Mouse (Mus musculus): Measurements from ENCODE around the gene Glb1l2. TPM values are rescaled to one million over a fixed set of nuclear protein-coding genes. Genes with fewer than 3 reads are reported as not detected.
A peak's percentile ranks its signal among the peaks of the same experiment; 100 is the strongest.

Gene Glb1l2
- 0.06 and 0.10 TPM in 2 replicates for polyA plus RNA-seq (2015; fragmentation: Nextera tagmentation; extraction: Ambion mirVana)

DNA sequence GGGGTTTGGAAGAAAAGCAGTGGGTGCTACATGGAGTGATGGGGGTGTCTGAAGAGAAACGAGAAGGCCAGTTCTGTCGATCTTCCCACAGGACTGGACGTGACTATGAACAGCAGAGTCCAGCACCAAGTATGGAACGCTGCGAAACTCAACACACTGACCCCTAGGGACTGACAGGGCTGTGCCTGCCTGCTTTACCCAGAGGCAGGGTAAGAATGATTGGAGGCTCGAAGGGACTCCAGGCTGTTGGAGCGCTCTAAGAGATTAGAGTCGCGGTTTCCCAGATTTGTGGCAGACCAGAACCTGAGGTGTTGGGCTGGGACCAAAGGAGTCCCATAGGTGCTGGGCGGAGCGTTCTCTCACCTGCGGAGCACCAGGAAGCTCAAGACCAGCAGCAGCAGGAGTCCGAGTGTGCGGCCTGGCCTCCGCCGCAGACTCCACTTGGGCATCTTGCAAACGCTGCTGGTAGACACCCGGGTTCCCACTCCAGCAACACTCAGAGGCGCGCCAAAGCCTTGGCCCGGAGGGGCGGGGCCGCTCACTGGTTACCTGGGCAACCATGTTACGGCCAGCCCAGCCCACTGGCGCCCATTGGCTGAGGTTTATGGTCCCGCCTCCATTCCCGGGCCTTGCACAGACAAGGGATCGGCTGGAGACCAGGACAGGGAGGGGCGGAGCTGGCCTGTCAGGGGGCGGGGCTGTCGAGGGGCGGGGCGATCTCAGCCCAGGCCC, at the start of gene Glb1l2:
Glb1l2 (minus strand) TSS at position 534 of the 732 bp plus-strand sequence.
- no peaks in the 10 kb centered on the region for H3K9me3 ChIP-seq (replicated peaks)
- H3K4me3 ChIP-seq (replicated peaks) = peak within 1 kb of the TSS; percentile 34
- peak within 1 kb of the TSS; percentile 61 for H3K4me2 ChIP-seq
- 2% methylated on average over 33 of the region's 33 CpGs for WGBS (ENCODE audit: insufficient replicate concordance)
- DNase-seq (peak; percentile 69), ATAC-seq (ENCODE audit: low read depth) (peak; percentile 100)
- H3K27me3 ChIP-seq = no peaks in the 10 kb centered on the region
- no peaks in the 10 kb centered on the region for H3K36me3 ChIP-seq
- no peak within 1 kb of the TSS for H3K9ac ChIP-seq
- peaks cover 7% of the 10 kb centered on the region; the same call in 1 of the 2 replicates for H3K4me1 ChIP-seq (replicated peaks)
- H3K27ac ChIP-seq = no peak within 1 kb of the TSS

DNA sequence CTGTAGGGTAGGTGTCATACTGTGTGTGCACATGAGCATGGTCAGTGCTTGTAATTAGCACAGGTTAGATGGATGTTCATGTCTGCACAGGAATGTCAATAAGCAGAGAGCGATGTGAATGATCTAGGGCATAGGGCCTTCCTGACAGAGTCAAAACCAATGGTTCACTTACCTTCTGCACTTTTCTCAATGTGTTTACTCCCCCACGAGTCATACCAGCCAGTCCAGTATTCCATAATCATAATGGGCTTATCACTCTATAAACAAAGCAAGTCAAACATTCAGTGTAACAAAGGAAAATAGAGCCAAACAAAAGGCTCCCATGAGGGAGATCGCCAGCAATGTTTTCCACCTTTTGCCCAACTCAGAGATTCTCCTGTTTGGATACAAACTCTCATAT, 24.8 kb upstream of the Glb1l2 start:
- H3K4me2 ChIP-seq = no peak overlapping the region
- H3K27ac ChIP-seq = no peak overlapping the region
- H3K9ac ChIP-seq = no peak overlapping the region
- H3K36me3 ChIP-seq = no peaks in the 10 kb centered on the region
- H3K4me1 ChIP-seq (replicated peaks) = no peaks in the 10 kb centered on the region
- H3K9me3 ChIP-seq (replicated peaks) = no peaks in the 10 kb centered on the region
- WGBS (ENCODE audit: insufficient replicate concordance) = 52% methylated on average over 3 of the region's 3 CpGs
- H3K4me3 ChIP-seq (replicated peaks) = no peak overlapping the region
- ATAC-seq (ENCODE audit: low read depth) (no peak), DNase-seq (no peak)
- H3K27me3 ChIP-seq = no peaks in the 10 kb centered on the region

DNA sequence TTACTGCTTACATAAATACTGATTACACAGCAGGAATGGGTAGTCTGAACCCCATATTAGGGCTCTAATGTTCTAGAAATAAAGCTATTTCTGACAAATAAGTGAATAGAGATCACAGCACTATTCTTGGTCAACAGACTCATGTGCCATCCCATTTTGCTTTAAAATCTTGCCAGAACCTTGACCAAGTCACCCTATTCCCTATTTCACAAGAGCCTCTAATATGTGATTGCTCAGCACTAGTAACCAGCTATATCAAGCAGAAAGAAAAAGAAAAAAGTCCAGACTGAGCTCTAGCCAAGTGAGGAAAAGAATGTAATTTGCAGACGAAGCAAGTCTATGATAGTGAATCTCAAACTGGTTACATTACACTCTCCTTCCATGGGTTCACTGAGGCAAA, 13.7 kb upstream of the Glb1l2 start:
- no peak for ATAC-seq (ENCODE audit: low read depth)
- WGBS (ENCODE audit: insufficient replicate concordance) = 56% methylated on average over 1 of the region's 1 CpGs
- Histone ChIP-seq H3K4me1 (replicated peaks) (no peaks in the 10 kb centered on the region), H3K27ac (no peak overlapping the region), H3K4me3 (replicated peaks) (no peak overlapping the region), H3K4me2 (no peak overlapping the region), H3K36me3 (no peaks in the 10 kb centered on the region), H3K9me3 (replicated peaks) (no peaks in the 10 kb centered on the region), H3K9ac (no peak overlapping the region), H3K27me3 (no peaks in the 10 kb centered on the region)
- no peak for DNase-seq

DNA sequence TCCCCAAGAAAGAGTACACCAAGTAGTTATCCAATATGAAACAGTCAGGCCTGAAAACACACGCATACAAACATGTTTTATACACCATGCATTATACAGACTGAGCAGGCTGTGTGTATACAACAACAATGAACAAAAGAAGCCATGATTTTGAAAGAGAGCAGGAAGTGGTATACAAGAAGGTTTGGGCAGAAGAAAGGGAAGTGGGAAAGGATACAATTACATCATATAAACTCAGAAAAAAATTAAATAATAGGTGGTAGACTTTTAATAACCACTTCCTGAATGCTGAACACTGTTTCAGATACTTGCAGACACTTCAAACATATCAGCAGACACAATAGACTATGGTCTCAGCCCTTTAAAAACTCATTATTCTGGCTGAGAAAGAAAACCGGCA, 2.5 kb upstream of the Glb1l2 start:
- Histone ChIP-seq H3K9ac (no peak overlapping the region), H3K27me3 (no peaks in the 10 kb centered on the region), H3K27ac (no peak overlapping the region), H3K4me1 (replicated peaks) (peaks cover 7% of the 10 kb centered on the region; the same call in 1 of the 2 replicates), H3K4me2 (no peak overlapping the region), H3K4me3 (replicated peaks) (no peak overlapping the region), H3K9me3 (replicated peaks) (no peaks in the 10 kb centered on the region), H3K36me3 (no peaks in the 10 kb centered on the region)
- 60% methylated on average over 2 of the region's 2 CpGs for WGBS (ENCODE audit: insufficient replicate concordance)
- no peak for DNase-seq
- ATAC-seq (ENCODE audit: low read depth) = no peak

DNA sequence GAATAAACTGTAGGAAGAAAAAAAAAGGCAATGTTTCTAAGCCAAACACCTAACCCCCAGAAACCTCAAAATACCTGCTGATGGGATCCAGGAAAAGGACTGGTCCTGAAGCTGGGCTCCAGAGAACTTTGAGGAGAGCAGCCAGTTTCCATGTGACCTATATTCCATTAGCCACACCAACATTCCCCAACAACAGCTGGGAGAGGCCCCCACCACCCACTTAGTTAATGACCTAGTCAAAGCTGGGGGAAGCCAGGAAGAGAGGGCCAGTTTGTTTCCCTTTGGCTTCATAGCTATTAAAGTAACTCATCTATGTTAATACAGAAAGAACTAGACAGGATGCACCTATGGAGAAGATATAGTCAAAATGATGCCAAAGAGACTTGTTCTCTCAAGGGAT, 1.9 kb downstream of the Glb1l2 start:
- Histone ChIP-seq H3K4me3 (replicated peaks) (no peak overlapping the region), H3K9me3 (replicated peaks) (no peaks in the 10 kb centered on the region), H3K27me3 (no peaks in the 10 kb centered on the region), H3K9ac (no peak overlapping the region), H3K4me1 (replicated peaks) (peaks cover 7% of the 10 kb centered on the region; the same call in 1 of the 2 replicates), H3K36me3 (no peaks in the 10 kb centered on the region), H3K4me2 (no peak overlapping the region), H3K27ac (no peak overlapping the region)
- ATAC-seq (ENCODE audit: low read depth) (no peak), DNase-seq (no peak)

- Histone ChIP-seq H3K9me3 (replicated peaks) (no peaks in the 10 kb centered on the region), H3K27ac (no peak overlapping the region), H3K4me3 (replicated peaks) (no peak overlapping the region), H3K4me1 (replicated peaks) (no peaks in the 10 kb centered on the region), H3K4me2 (no peak overlapping the region), H3K27me3 (no peaks in the 10 kb centered on the region), H3K36me3 (no peaks in the 10 kb centered on the region), H3K9ac (no peak overlapping the region)
- no peak for ATAC-seq (ENCODE audit: low read depth)
- no peak for DNase-seq
- 81% methylated on average over 2 of the region's 2 CpGs for WGBS (ENCODE audit: insufficient replicate concordance)
Measured at GRCm38 (mm10) chr9:26800357-26800756, 5.9 kb downstream of the Glb1l2 start.

DNA sequence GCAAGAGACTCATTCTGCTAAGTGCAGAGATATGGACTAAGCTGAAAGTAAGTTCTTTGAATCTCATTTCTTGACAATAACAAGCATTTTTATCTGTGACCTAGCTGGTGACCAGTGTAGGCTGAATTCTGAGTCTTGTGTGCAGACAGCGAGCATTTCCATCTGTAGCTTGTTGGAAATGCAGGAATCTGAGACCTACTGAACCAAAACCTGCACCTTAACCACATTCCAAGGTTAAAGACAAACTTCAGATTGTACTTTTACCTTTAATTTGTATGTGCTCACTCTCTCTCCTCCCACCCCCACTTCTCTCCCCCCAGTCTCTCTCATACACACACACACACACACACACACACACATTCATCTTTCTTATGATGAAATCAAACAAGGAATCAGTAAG, 7.5 kb downstream of the Glb1l2 start:
- WGBS (ENCODE audit: insufficient replicate concordance) = 37% methylated on average over 1 of the region's 1 CpGs

GRCm38 (mm10) chr9:26798205-26798604, 8.1 kb downstream of the Glb1l2 start:
- Histone ChIP-seq H3K4me3 (replicated peaks) (no peak overlapping the region), H3K27me3 (no peaks in the 10 kb centered on the region), H3K9me3 (replicated peaks) (no peaks in the 10 kb centered on the region), H3K36me3 (no peaks in the 10 kb centered on the region), H3K4me1 (replicated peaks) (no peaks in the 10 kb centered on the region), H3K4me2 (no peak overlapping the region), H3K27ac (no peak overlapping the region), H3K9ac (no peak overlapping the region)
- ATAC-seq (ENCODE audit: low read depth) = no peak
- no peak for DNase-seq
- WGBS (ENCODE audit: insufficient replicate concordance) = 72% methylated on average over 3 of the region's 3 CpGs

More for the DNA sequence above, 7.5 kb downstream of the Glb1l2 start:
- no peak overlapping the region for H3K9ac ChIP-seq
- no peaks in the 10 kb centered on the region for H3K27me3 ChIP-seq
- no peak overlapping the region for H3K4me3 ChIP-seq (replicated peaks)
- H3K4me1 ChIP-seq (replicated peaks) = no peaks in the 10 kb centered on the region
- no peaks in the 10 kb centered on the region for H3K9me3 ChIP-seq (replicated peaks)
- DNase-seq = no peak
- no peaks in the 10 kb centered on the region for H3K36me3 ChIP-seq
- no peak overlapping the region for H3K27ac ChIP-seq
- H3K4me2 ChIP-seq = no peak overlapping the region
- ATAC-seq (ENCODE audit: low read depth) = no peak

GRCm38 (mm10) chr9:26792829-26793228, 13.4 kb downstream of the Glb1l2 start:
- H3K4me3 ChIP-seq (replicated peaks) = no peak overlapping the region
- H3K27me3 ChIP-seq = no peaks in the 10 kb centered on the region
- H3K9ac ChIP-seq = no peak overlapping the region
- no peaks in the 10 kb centered on the region for H3K9me3 ChIP-seq (replicated peaks)
- H3K4me1 ChIP-seq (replicated peaks) = no peaks in the 10 kb centered on the region
- no peak overlapping the region for H3K4me2 ChIP-seq
- ATAC-seq (ENCODE audit: low read depth) (no peak), DNase-seq (no peak)
- no peaks in the 10 kb centered on the region for H3K36me3 ChIP-seq
- WGBS (ENCODE audit: insufficient replicate concordance) = 62% methylated on average over 3 of the region's 3 CpGs
- H3K27ac ChIP-seq = no peak overlapping the region

- peak; percentile 61; the same call in 1 of the 2 replicates for ATAC-seq (ENCODE audit: low read depth)
- Histone ChIP-seq H3K4me1 (replicated peaks) (no peaks in the 10 kb centered on the region), H3K4me3 (replicated peaks) (no peak overlapping the region), H3K4me2 (no peak overlapping the region), H3K27ac (no peak overlapping the region), H3K9ac (no peak overlapping the region), H3K9me3 (replicated peaks) (no peaks in the 10 kb centered on the region), H3K36me3 (no peaks in the 10 kb centered on the region), H3K27me3 (no peaks in the 10 kb centered on the region)
- DNase-seq = no peak
- 30% methylated on average over 7 of the region's 7 CpGs for WGBS (ENCODE audit: insufficient replicate concordance)
Measured at GRCm38 (mm10) chr9:26783414-26783975, 22.8 kb downstream of the Glb1l2 start.

DNA sequence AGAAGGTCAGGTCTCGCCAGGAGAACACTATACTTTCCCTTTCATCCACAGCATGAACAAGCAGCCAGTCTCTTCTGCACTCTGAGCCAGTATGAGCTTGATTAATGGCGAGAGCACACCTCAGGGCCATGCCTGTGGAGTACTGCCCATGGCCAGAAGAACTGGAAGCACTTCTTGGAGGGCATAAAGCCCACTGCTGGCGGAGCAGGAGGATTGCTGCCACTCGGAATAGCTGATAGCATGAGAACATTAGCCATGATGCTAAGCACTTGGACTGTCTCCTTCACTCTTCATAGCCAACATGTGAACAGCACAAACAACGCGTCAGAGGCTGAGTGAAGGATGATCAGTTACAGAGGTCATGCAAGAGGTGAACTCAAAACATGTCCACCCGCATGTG, 27.8 kb downstream of the Glb1l2 start:
- no peak overlapping the region for H3K27ac ChIP-seq
- no peak overlapping the region for H3K4me3 ChIP-seq (replicated peaks)
- DNase-seq (no peak), ATAC-seq (ENCODE audit: low read depth) (no peak)
- no peaks in the 10 kb centered on the region for H3K27me3 ChIP-seq
- H3K9ac ChIP-seq = no peak overlapping the region
- WGBS (ENCODE audit: insufficient replicate concordance) = 68% methylated on average over 7 of the region's 7 CpGs
- H3K36me3 ChIP-seq = no peaks in the 10 kb centered on the region
- H3K4me1 ChIP-seq (replicated peaks) = no peaks in the 10 kb centered on the region
- no peaks in the 10 kb centered on the region for H3K9me3 ChIP-seq (replicated peaks)
- no peak overlapping the region for H3K4me2 ChIP-seq
